Mouse (Mus musculus) hindbrain, postnatal 0 days (tissue): ENCODE results near the gene Ubtd2. TPM values are rescaled to one million over a fixed set of nuclear protein-coding genes. Genes with fewer than 3 reads are reported as not detected.
"Not testable (repeated sequence)": the region's sequence is repeated elsewhere in the genome, so short reads cannot be mapped to it uniquely, and the experiment has no call there.

ENCODE experiments used
- ATAC-seq: fragments of 200-750 bp; cut with Nextera tagmentation; 2 replicates; pipeline ENCODE4 v1.8.0; 2017; ENCODE audit warnings: mild to moderate bottlenecking, moderate TSS enrichment, moderate library complexity
- DNase-seq: peaks from one replicate; pipeline ENCODE4 v3.0.0-alpha.2; 2015; ENCODE audit warnings: low spot score
- H3K27ac ChIP-seq: fragments of 300-500 bp; sonication (generic); 2 replicates; pipeline ENCODE4 v1.5.1; 2014; ENCODE audit warnings: mild to moderate bottlenecking
- H3K27me3 ChIP-seq: fragments of 300-500 bp; sonication (generic); 2 replicates; pipeline ENCODE4 v1.6.1; 2014; ENCODE audit warnings: low read length, mixed read lengths; ENCODE audit not compliant: insufficient read depth
- H3K36me3 ChIP-seq: fragments of 300-500 bp; sonication (generic); 2 replicates; pipeline ENCODE4 v1.6.1; 2014; ENCODE audit warnings: low read length, mixed read lengths; ENCODE audit not compliant: insufficient read depth
- H3K4me1 ChIP-seq: fragments of 300-500 bp; sonication (generic); 2 replicates; pipeline ENCODE4 v1.6.1; 2014; ENCODE audit warnings: antibody characterized with exemption, low read length, mixed read lengths; ENCODE audit not compliant: insufficient read depth
- H3K4me2 ChIP-seq: fragments of 300-500 bp; sonication (generic); 2 replicates; pipeline ENCODE4 v1.6.1; 2014; ENCODE audit warnings: low read depth, mild to moderate bottlenecking, low read length, moderate library complexity, mixed read lengths
- H3K4me3 ChIP-seq: fragments of 300-500 bp; sonication (generic); 2 replicates; pipeline ENCODE4 v1.5.1; 2014; ENCODE audit warnings: low read length
- H3K9ac ChIP-seq: fragments of 300-500 bp; sonication (generic); replicated peaks from 2 replicates; pipeline ENCODE4 v1.6.1; 2014; ENCODE audit warnings: mild to moderate bottlenecking, low read length, moderate library complexity, mixed read lengths
- H3K9me3 ChIP-seq: fragments of 300-500 bp; sonication (generic); 2 replicates; pipeline ENCODE4 v1.6.1; 2016; ENCODE audit warnings: low read length, mixed read lengths
- CTCF ChIP-seq: IDR thresholded peaks from 2 replicates; pipeline ENCODE4 v1.5.1; 2016; ENCODE audit warnings: antibody characterized with exemption, control low read depth, low read depth
- WGBS: fragments of 180-500 bp; shearing (Covaris S2); extraction: QIAGEN DNeasy Blood & Tissue Kit; methylation state at CpG from one replicate; pipeline ENCODE4 v1.1.7; 2014; 5-methylcytosine and 5-hydroxymethylcytosine counted together
- polyA plus RNA-seq: library from polyadenylated mRNA; unstranded; fragments of >200 nt; fragmentation: Nextera tagmentation; extraction: Ambion mirVana; gene quantifications from 2 replicates; pipeline ENCODE4 v1.2.1, GENCODE M21; 2015
- total RNA-seq: library from RNA; depleted of rRNA; stranded (reverse); fragments of >200 nt; gene quantifications from 2 replicates; pipeline ENCODE4 v1.2.3, GENCODE M21; 2014

The Ubtd2 gene
- total and polyA plus RNA-seq, 2 experiments from 2014 or later: 30.6 to 47.4 TPM

DNA sequence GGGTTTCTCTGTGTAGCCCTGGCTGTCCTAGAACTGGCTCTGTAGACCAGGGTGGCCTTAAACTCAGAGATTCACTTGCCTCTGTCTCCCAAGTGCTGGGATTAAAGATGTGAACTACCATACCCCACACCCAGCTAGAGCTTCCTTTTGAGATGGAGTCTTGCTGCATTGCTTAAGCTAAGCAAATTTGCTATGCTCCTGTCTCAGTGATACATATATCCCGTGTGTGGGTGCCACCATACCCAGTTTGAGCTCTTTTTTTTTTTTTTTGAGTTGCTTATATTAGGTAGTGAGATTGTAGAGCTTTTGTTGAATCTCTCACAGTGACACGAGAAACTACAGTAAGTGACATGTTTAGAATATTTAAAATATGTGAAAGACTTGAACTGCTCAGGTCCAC, 40.1 kb downstream of the Ubtd2 start:
- 84% methylated on average over 2 of the region's 2 CpGs for whole genome bisulfite sequencing
- DNase-seq (no peak), ATAC-seq (no peak)
- Histone ChIP-seq H3K27me3 (no peaks in the 10 kb centered on the region), H3K27ac (no peak overlapping the region), H3K9me3 (no peaks in the 10 kb centered on the region), H3K4me1 (no peaks in the 10 kb centered on the region), H3K4me2 (no peak overlapping the region), H3K9ac (no peak overlapping the region), H3K36me3 (no peaks in the 10 kb centered on the region), H3K4me3 (no peak overlapping the region)
- no peak for TF ChIP-seq CTCF

DNA sequence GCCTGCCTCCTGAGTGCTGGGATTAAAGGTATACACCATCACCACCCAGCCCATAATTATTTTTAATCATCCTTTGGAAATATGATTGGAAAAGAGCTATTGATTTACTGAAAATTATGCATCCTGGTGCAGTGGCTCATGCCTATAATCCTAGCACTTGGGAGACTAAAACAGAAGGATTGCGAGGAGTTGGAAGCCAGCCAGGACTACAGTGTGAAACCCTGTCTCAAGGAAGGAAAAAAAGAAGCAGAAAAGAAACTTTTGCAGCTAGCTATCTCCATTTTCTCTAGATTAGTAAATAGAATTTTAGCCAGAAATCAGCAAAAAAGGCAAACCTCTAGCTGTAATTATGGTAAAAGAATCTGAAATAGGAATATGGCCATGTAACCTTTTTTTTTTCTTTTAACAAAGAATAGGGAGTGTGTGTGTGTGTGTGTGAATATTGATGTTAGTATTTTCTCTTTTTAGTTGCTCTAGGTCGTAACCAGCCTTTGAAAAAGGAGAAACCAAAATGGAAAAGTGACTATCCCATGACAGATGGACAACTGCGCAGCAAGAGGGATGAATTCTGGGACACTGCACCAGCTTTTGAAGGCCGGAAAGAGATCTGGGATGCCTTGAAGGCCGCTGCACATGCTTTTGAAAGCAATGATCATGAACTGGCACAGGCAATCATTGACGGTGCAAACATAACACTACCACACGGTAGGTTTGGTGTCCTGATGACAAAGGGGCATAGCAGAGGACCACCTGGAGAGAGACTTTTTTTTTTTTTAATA, 43.8 kb downstream of the Ubtd2 start:
- ATAC-seq: no peak
- 62% methylated on average over 7 of the region's 7 CpGs for WGBS
- H3K4me3 ChIP-seq: no peak overlapping the region

DNA sequence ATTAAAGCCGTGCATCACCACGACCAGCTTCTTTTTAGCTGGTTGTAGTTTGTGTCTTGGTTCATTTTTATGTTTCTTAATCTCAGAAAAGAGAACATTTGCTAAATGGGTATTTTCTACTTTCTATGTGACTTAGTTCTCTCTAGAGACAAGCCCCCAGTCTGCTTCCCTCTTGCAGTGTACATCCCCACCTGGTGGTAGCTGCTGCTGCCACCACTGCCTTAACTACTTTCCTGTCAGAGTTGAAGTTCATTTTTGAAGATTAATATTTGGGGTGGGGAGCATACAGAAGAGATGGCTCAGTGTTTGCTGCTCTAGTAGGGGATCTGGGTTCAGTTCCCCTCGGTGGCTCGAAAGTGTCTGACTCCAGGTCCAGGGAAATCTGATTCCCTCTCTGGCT, 44.8 kb downstream of the Ubtd2 start:
- ATAC-seq (no peak), DNase-seq (no peak)
- Histone ChIP-seq H3K4me1 (no peaks in the 10 kb centered on the region), H3K27ac (no peak overlapping the region), H3K36me3 (no peaks in the 10 kb centered on the region), H3K4me2 (no peak overlapping the region), H3K4me3 (no peak overlapping the region), H3K9ac (no peak overlapping the region), H3K27me3 (no peaks in the 10 kb centered on the region), H3K9me3 (no peaks in the 10 kb centered on the region)
- WGBS: 96% methylated on average over 4 of the region's 4 CpGs
- peak; percentile 34 for TF ChIP-seq CTCF

More for the DNA sequence above, 43.8 kb downstream of the Ubtd2 start:
- no peaks in the 10 kb centered on the region for H3K27me3 ChIP-seq
- H3K9ac ChIP-seq: no peak overlapping the region
- no peaks in the 10 kb centered on the region for H3K9me3 ChIP-seq
- peak; percentile 65 for DNase-seq
- H3K4me1 ChIP-seq: no peaks in the 10 kb centered on the region
- H3K4me2 ChIP-seq: no peak overlapping the region
- no peak overlapping the region for H3K27ac ChIP-seq
- TF ChIP-seq CTCF: no peak
- no peaks in the 10 kb centered on the region for H3K36me3 ChIP-seq

DNA sequence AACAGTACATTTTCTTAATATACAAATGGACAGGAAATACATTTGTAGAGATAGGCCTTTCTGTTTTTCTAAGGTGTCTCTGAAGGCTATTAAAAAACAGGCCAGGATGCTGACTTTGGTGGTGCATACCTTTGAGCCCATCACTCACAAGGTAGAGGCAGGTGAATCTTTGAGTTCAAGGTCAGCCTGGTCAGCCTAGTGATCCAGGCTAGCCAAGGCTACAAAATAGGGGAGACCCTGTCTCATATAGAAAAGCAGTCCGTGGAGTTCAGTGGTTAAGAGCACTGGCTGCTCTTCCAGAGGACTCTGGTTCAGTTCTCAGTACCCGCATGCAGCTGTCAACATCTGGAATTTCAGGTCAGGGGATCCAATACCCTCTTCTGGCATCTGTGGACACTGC, 48.5 kb downstream of the Ubtd2 start:
- no peak for ATAC-seq
- WGBS: 97% methylated on average over 2 of the region's 2 CpGs
- Histone ChIP-seq H3K9ac (no peak overlapping the region), H3K4me2 (no peak overlapping the region), H3K4me1 (no peaks in the 10 kb centered on the region), H3K36me3 (no peaks in the 10 kb centered on the region), H3K27ac (no peak overlapping the region), H3K9me3 (no peaks in the 10 kb centered on the region), H3K4me3 (no peak overlapping the region), H3K27me3 (no peaks in the 10 kb centered on the region)
- TF ChIP-seq CTCF: no peak
- DNase-seq: no peak

DNA sequence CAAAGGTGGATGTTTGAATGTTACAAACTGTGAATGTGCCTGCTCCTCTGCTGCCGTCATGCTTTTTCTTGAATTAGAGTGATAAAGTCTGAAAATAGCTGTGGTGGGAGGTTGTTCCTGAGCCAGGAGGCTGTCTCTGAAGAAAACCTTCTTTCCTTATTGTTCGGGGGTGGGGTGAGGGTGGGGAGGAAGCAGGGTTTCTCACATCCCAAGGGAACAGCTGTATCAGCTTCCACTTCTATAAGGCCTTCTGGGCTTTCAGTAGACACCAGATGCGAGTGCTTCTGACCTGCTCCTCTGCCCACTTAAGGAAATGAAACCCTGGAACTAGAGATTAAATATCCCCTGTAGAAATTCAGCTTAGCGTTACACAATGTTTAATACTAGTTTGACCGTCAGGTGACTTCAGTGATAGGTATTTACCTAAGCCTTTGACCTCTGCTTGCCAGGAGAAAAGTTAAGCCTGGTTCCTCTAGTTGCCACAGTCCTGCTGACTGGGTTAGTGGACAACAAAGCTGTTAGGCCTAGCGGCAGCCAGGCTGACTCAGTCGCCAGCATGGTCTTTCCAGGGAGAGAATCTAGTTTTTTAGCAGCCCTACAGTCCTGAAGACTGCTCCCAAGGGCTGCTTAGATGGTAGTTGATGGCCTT, 50.0 kb downstream of the Ubtd2 start:
- no peaks in the 10 kb centered on the region for H3K27me3 ChIP-seq
- H3K4me3 ChIP-seq: no peak overlapping the region
- no peak overlapping the region for H3K4me2 ChIP-seq
- H3K9me3 ChIP-seq: no peaks in the 10 kb centered on the region
- no peak for ATAC-seq
- TF ChIP-seq CTCF: no peak
- no peak for DNase-seq
- H3K4me1 ChIP-seq: no peaks in the 10 kb centered on the region
- no peaks in the 10 kb centered on the region for H3K36me3 ChIP-seq
- no peak overlapping the region for H3K27ac ChIP-seq
- H3K9ac ChIP-seq: no peak overlapping the region
- 86% methylated on average over 7 of the region's 7 CpGs for WGBS

DNA sequence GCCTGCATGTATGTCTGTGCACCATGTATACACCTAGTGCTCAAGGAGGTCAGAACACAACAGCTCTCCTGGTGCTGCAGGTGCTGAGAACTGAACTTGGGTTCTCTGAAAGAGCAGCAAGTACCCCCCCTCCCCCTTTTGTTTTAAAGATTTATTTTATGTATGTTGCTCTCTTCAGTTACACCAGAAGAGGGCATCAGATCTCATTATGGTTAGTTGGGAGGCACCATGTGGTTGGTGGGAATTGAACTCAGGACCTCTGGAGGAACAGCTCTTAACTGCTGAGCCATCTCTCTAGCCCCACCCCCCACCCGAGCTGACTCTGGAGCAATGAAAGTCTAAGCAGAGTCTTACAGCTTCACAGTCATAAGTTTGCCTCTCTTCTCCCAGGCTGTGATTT, 55.8 kb downstream of the Ubtd2 start:
- no peaks in the 10 kb centered on the region for H3K9me3 ChIP-seq
- TF ChIP-seq CTCF: no peak
- no peak for ATAC-seq
- no peaks in the 10 kb centered on the region for H3K27me3 ChIP-seq
- H3K9ac ChIP-seq: no peak overlapping the region
- H3K27ac ChIP-seq: no peak overlapping the region
- H3K36me3 ChIP-seq: no peaks in the 10 kb centered on the region
- no peak overlapping the region for H3K4me3 ChIP-seq
- no peaks in the 10 kb centered on the region for H3K4me1 ChIP-seq
- WGBS: 67% methylated on average over 1 of the region's 1 CpGs
- H3K4me2 ChIP-seq: no peak overlapping the region
- DNase-seq: no peak

DNA sequence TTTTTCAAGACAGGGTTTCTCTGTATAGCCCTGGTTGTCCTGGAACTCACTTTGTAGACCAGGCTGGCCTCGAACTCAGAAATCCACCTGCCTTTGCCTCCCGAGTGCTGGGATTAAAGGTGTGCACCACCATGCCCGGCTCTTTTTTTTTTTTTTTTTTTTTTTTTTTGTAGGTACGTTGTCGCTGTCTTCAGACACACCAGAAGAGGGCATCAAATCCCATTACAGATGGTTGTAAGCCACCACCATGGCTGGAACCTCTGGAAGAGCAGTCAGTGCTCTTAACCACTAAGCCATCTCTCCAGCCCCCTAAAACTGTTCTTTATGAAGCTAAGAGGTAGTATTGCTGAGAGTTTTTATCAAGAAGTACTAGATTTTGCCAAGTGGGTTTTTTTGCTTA, 59.7 kb downstream of the Ubtd2 start:
- not testable (repeated sequence) for H3K36me3 ChIP-seq, H3K4me2 ChIP-seq, H3K9me3 ChIP-seq, ATAC-seq, H3K27ac ChIP-seq, DNase-seq, H3K27me3 ChIP-seq, H3K4me1 ChIP-seq, H3K4me3 ChIP-seq, H3K9ac ChIP-seq
- 97% methylated on average over 5 of the region's 5 CpGs for WGBS
